Mouse (Mus musculus) embryonic facial prominence, embryonic 11.5 days (tissue): ENCODE results near the gene Dtymk. TPM values are rescaled to one million over a fixed set of nuclear protein-coding genes. Genes with fewer than 3 reads are reported as not detected.

Experiments used
- ATAC-seq: fragments of 200-750 bp; cut with Nextera tagmentation; replicated peaks from 2 replicates; pipeline ENCODE4 v1.8.0; 2017; ENCODE audit warnings: low read depth; ENCODE audit not compliant: insufficient number of reproducible peaks, low FRiP score, low TSS enrichment
- DNase-seq: peaks from one replicate; pipeline ENCODE4 v3.0.0-alpha.2; 2015; ENCODE audit warnings: low spot score
- H3K27ac ChIP-seq: fragments of 300-500 bp; sonication (generic); replicated peaks from 2 replicates; pipeline ENCODE4 v1.5.1; 2014; ENCODE audit warnings: mild to moderate bottlenecking, low read depth, low read length, control low read depth
- H3K27me3 ChIP-seq: fragments of 300-500 bp; sonication (generic); 2 replicates; pipeline ENCODE4 v1.6.1; 2014; ENCODE audit warnings: mild to moderate bottlenecking, low read length, moderate library complexity, mixed read lengths; ENCODE audit not compliant: control insufficient read depth, insufficient read depth
- H3K36me3 ChIP-seq: fragments of 300-500 bp; sonication (generic); replicated peaks from 2 replicates; pipeline ENCODE4 v1.6.1; 2014; ENCODE audit warnings: low read depth, mild to moderate bottlenecking, low read length, moderate library complexity, mixed read lengths; ENCODE audit not compliant: control insufficient read depth, insufficient read depth
- H3K4me1 ChIP-seq: fragments of 300-500 bp; sonication (generic); 2 replicates; pipeline ENCODE4 v1.6.1; 2014; ENCODE audit warnings: low read length, mixed read lengths; ENCODE audit not compliant: control insufficient read depth, insufficient read depth
- H3K4me2 ChIP-seq: fragments of 300-500 bp; sonication (generic); 2 replicates; pipeline ENCODE4 v1.6.1; 2014; ENCODE audit warnings: low read depth, mild to moderate bottlenecking, control low read depth, low read length, moderate library complexity
- H3K4me3 ChIP-seq: fragments of 300-500 bp; sonication (generic); 2 replicates; pipeline ENCODE4 v1.5.1; 2014; ENCODE audit warnings: low read depth, low read length, control low read depth
- H3K9ac ChIP-seq: fragments of 300-500 bp; sonication (generic); replicated peaks from 2 replicates; pipeline ENCODE4 v1.6.1; 2014; ENCODE audit warnings: mild to moderate bottlenecking, control low read depth, low read length
- H3K9me3 ChIP-seq: fragments of 300-500 bp; sonication (generic); replicated peaks from 2 replicates; pipeline ENCODE4 v1.6.1; 2016; ENCODE audit warnings: mild to moderate bottlenecking, low read length, inconsistent platforms, mixed read lengths; ENCODE audit not compliant: control insufficient read depth
- WGBS: fragments of 180-500 bp; shearing (Covaris S2); extraction: QIAGEN DNeasy Blood & Tissue Kit; methylation state at CpG from one replicate; pipeline ENCODE4 v1.1.7; 2014; 5-methylcytosine and 5-hydroxymethylcytosine counted together
- polyA plus RNA-seq: library from polyadenylated mRNA; unstranded; fragments of >200 nt; fragmentation: Nextera tagmentation; extraction: Ambion mirVana; gene quantifications from 2 replicates; pipeline ENCODE4 v1.2.1, GENCODE M21; 2014

Gene Dtymk
- polyA plus RNA-seq, 1 experiment from 2014 or later = 272 TPM

GRCm38 (mm10) chr1:93751290-93751689 is 50.4 kb downstream of the Dtymk start, which contains the start of gene Atg4b:
Atg4b (plus strand) TSS chr1:93751500.
- Histone ChIP-seq H3K4me3 (no peak within 1 kb of the TSS), H3K9me3 (no peaks in the 10 kb centered on the region), H3K9ac (no peak within 1 kb of the TSS), H3K36me3 (peaks cover 6% of the 10 kb centered on the region), H3K4me2 (no peak within 1 kb of the TSS), H3K27ac (no peak within 1 kb of the TSS), H3K27me3 (no peaks in the 10 kb centered on the region), H3K4me1 (no peaks in the 10 kb centered on the region)
- ATAC-seq (no peak), DNase-seq (no peak)
- WGBS = 85% methylated on average over 6 of the region's 6 CpGs

- no peaks in the 10 kb centered on the region for H3K27me3 ChIP-seq
- H3K27ac ChIP-seq = no peak overlapping the region
- H3K4me2 ChIP-seq = no peak overlapping the region
- H3K4me1 ChIP-seq = no peaks in the 10 kb centered on the region
- ATAC-seq (no peak), DNase-seq (no peak)
- no peak overlapping the region for H3K9ac ChIP-seq
- peaks cover 6% of the 10 kb centered on the region for H3K36me3 ChIP-seq
- H3K4me3 ChIP-seq = no peak overlapping the region
- 87% methylated on average over 1 of the region's 1 CpGs for WGBS
- no peaks in the 10 kb centered on the region for H3K9me3 ChIP-seq
These were observed 53.2 kb downstream of the Dtymk start for GRCm38 (mm10) chr1:93748539-93748938.

GRCm38 (mm10) chr1:93746179-93746578 is 55.6 kb downstream of the Dtymk start:
- Histone ChIP-seq H3K4me3 (no peak overlapping the region), H3K4me1 (no peaks in the 10 kb centered on the region), H3K9me3 (no peaks in the 10 kb centered on the region), H3K9ac (no peak overlapping the region), H3K27me3 (no peaks in the 10 kb centered on the region), H3K36me3 (peaks cover 6% of the 10 kb centered on the region), H3K4me2 (no peak overlapping the region), H3K27ac (no peak overlapping the region)
- ATAC-seq (no peak), DNase-seq (no peak)
- WGBS = 89% methylated on average over 5 of the region's 5 CpGs

- DNase-seq (no peak), ATAC-seq (no peak)
- no peaks in the 10 kb centered on the region for H3K4me1 ChIP-seq
- no peak overlapping the region for H3K4me2 ChIP-seq
- no peaks in the 10 kb centered on the region for H3K27me3 ChIP-seq
- no peaks in the 10 kb centered on the region for H3K9me3 ChIP-seq
- H3K9ac ChIP-seq = no peak overlapping the region
- no peaks in the 10 kb centered on the region for H3K36me3 ChIP-seq
- H3K4me3 ChIP-seq = no peak overlapping the region
- no peak overlapping the region for H3K27ac ChIP-seq
These were observed 58.8 kb downstream of the Dtymk start for GRCm38 (mm10) chr1:93742910-93743309.

Other genes starting within 250 kb of the Dtymk start
- 170 and 201 TPM in 2 replicates for gene Stk25, start 143.3 kb downstream of the Dtymk start, polyA plus RNA-seq
- gene Bok, start 116.3 kb downstream of the Dtymk start, polyA plus RNA-seq = 24.6 and 25.6 TPM in 2 replicates
- 104 and 109 TPM in 2 replicates for gene Atg4b, start 50.4 kb downstream of the Dtymk start, polyA plus RNA-seq
- gene Thap4, start 47.1 kb downstream of the Dtymk start, polyA plus RNA-seq = 45.3 and 45.5 TPM in 2 replicates
- gene Ing5, start 2.0 kb upstream of the Dtymk start, polyA plus RNA-seq = 18.1 and 20.6 TPM in 2 replicates
- 8.4 and 12.2 TPM in 2 replicates for gene D2hgdh, start 23.0 kb upstream of the Dtymk start, polyA plus RNA-seq
- not detected in 2 replicates for gene Gal3st2, start 59.4 kb upstream of the Dtymk start, polyA plus RNA-seq
- not detected in 2 replicates for gene Gal3st2b, start 116.4 kb upstream of the Dtymk start, polyA plus RNA-seq
- not detected in 2 replicates for gene Gal3st2c, start 188.6 kb upstream of the Dtymk start, polyA plus RNA-seq
- not detected in 2 replicates for gene Neu4, start 218.5 kb upstream of the Dtymk start, polyA plus RNA-seq